Mouse (Mus musculus): ENCODE measurements around the gene Tnrc6c. TPM values are rescaled to one million over a fixed set of nuclear protein-coding genes. Genes with fewer than 3 reads are reported as not detected.

Tnrc6c gene
- polyA plus RNA-seq, 1 experiment from 2014 or later = 10.5 TPM

DNA sequence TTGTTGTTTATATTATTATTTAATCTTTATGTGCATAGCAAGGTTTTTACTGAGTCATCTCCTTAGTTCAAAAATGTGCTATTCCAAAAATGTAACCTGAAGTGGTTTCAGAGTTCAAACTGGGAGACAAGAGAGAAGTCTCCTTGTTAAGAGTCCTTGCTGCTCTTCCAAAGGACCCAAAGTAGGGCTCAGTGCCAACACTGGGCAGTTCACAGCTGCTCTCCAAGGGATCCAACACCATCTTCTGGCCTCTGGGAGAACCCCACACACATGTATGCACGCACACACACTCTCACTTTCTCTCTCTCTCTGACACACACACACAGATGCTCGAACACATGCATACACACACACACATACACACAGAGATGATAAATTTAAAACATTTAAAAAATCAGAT lies 11.9 kb upstream of the Tnrc6c start:
- Histone ChIP-seq H3K36me3 (no peaks in the 10 kb centered on the region), H3K4me2 (no peak overlapping the region), H3K4me1 (0 out of 2 replicates have a peak, but pooled peaks cover 5% of the 10 kb centered on the region), H3K9ac (no peak overlapping the region), H3K9me3 (replicated peaks) (no peaks in the 10 kb centered on the region), H3K27me3 (peaks cover 18% of the 10 kb centered on the region; the same call in 1 of the 2 replicates), H3K27ac (no peak overlapping the region), H3K4me3 (replicated peaks) (no peak overlapping the region)
- no peak for ATAC-seq (replicated peaks; ENCODE audit: low FRiP score)
- WGBS = 89% methylated on average over 2 of the region's 2 CpGs

DNA sequence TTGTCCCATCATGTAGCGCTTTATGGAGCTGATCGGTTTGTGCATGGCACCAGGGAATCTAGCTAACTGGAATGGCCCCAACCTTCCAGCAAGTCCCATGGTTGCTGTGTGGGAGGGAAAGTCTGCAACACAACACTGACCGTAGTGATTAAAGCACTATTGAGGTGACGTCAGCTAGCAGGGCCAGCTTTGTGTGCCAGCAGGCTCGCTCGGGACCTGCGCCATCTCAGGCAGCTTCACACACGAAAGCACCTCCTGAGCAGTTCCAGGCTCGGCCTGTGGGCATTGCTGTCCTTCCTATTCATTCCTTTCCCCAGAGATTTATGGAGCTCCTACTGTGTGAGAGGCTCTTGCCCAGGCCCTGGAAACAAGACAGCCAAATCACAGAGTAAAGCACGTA lies 10.8 kb upstream of the Tnrc6c start:
- Histone ChIP-seq H3K9me3 (replicated peaks) (no peaks in the 10 kb centered on the region), H3K9ac (no peak overlapping the region), H3K4me3 (replicated peaks) (no peak overlapping the region), H3K27me3 (peaks cover 18% of the 10 kb centered on the region; the same call in 1 of the 2 replicates), H3K4me2 (no peak overlapping the region), H3K36me3 (no peaks in the 10 kb centered on the region), H3K4me1 (0 out of 2 replicates have a peak, but pooled peaks cover 5% of the 10 kb centered on the region), H3K27ac (no peak overlapping the region)
- WGBS = 50% methylated on average over 10 of the region's 10 CpGs
- no peak for ATAC-seq (replicated peaks; ENCODE audit: low FRiP score)

- Histone ChIP-seq H3K9me3 (replicated peaks) (no peaks in the 10 kb centered on the region), H3K36me3 (no peaks in the 10 kb centered on the region), H3K9ac (no peak overlapping the region), H3K4me1 (0 out of 2 replicates have a peak, but pooled peaks cover 5% of the 10 kb centered on the region), H3K4me3 (replicated peaks) (no peak overlapping the region), H3K27me3 (peaks cover 19% of the 10 kb centered on the region), H3K27ac (no peak overlapping the region), H3K4me2 (no peak overlapping the region)
- no peak for ATAC-seq (replicated peaks; ENCODE audit: low FRiP score)
- 68% methylated on average over 4 of the region's 4 CpGs for WGBS
Observed at GRCm38 (mm10) chr11:117646786-117647185, 7.3 kb upstream of the Tnrc6c start.

DNA sequence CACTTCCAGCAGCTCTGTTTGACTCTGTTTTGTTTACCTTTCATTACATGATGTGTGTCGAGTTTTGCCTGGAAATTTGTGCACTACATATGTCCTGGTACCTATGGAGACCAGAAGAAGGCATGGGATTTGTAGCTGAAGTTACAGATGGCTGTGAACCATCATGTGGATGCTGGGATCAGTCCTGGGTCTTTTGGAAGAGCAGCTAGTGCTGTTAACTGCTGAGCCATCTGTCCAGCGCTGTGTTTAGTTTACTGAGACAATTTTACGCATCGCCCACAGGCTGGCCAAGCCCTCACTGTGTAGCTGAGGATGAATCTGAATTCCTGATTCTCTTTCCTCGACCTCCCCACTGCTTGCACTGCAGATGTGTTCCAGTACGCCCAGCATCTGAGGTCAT lies 6.1 kb upstream of the Tnrc6c start:
- H3K4me2 ChIP-seq = no peak overlapping the region
- WGBS = 73% methylated on average over 6 of the region's 6 CpGs
- ATAC-seq (replicated peaks; ENCODE audit: low FRiP score) = no peak

DNA sequence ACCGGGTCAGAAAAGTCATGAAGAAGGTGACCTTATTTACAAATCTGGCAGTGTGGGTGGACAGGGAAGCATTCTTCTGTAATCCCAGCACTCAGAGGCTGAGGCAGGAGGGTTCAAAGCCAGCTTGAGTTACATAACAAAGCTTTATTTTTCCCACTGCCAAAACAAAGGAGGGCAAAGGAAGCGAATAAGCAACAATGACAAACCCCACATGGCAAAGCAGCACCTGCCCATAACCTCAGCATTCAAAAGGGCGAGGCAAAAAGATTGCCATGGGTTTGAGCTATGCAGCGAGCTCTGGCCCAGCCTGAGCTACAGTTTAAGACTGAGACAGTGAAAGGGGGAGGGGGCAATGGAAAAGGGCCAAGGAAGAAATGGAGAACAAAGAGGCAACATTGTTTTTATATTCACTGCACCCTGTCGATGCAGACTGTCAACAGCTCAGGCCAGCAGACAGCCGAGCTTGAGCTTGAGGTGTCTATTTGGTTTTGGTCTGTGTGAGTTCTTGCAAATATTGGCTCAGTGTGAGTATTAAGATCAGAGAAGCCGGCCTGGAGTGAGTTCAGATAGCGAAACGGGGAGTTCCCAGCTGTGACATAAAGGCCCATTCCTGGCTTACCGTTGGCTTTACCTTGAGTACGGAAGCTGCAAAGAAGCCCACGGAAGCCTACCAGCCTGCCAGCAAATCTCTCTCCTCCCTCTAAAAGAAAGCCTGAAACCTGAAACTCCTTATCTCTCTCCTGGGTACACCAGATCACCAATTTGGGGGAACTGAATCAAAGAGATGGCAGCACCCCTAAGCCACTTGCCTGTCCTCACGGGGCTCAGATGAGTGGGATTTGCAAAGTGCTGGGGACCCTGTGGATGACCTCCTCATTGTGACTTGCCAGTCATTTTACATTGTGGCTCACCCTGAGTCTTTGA lies 3.1 kb upstream of the Tnrc6c start:
- H3K27me3 ChIP-seq = peaks cover 29% of the 10 kb centered on the region
- no peak overlapping the region for H3K27ac ChIP-seq
- no peaks in the 10 kb centered on the region for H3K9me3 ChIP-seq (replicated peaks)
- no peak for ATAC-seq (replicated peaks; ENCODE audit: low FRiP score)
- 76% methylated on average over 13 of the region's 13 CpGs for WGBS
- peaks cover 11% of the 10 kb centered on the region for H3K4me1 ChIP-seq
- no peak overlapping the region for H3K4me2 ChIP-seq
- H3K4me3 ChIP-seq (replicated peaks) = no peak overlapping the region
- H3K9ac ChIP-seq = no peak overlapping the region
- no peaks in the 10 kb centered on the region for H3K36me3 ChIP-seq

More for the DNA sequence above, 6.1 kb upstream of the Tnrc6c start:
- Histone ChIP-seq H3K27ac (no peak overlapping the region), H3K36me3 (no peaks in the 10 kb centered on the region), H3K9ac (no peak overlapping the region), H3K27me3 (peaks cover 31% of the 10 kb centered on the region), H3K4me3 (replicated peaks) (no peak overlapping the region), H3K9me3 (replicated peaks) (no peaks in the 10 kb centered on the region), H3K4me1 (peaks cover 5% of the 10 kb centered on the region; the same call in 1 of the 2 replicates)

DNA sequence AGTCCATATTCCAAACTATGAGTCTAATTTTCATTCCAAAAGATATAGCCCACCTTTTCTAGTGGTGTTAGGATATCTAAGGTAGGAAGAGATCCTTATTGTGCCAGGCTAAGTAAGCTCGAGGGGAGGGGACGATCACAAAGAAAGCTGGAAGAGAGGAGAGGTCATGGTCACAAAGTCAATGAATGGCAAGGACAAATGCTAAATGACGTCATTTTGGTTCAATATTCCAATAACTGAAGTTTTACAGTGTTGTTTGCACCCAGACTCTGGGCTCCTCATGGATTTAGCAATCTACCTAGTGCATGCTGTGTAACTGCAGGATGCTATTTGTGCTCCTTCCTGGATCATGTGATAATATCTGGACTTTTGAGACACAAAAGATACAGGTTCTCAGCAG lies 1.2 kb upstream of the Tnrc6c start:
- H3K4me3 ChIP-seq (replicated peaks) = peak overlapping the region; percentile 97; the same call in 1 of the 2 replicates
- no peak for ATAC-seq (replicated peaks; ENCODE audit: low FRiP score)
- peaks cover 29% of the 10 kb centered on the region for H3K27me3 ChIP-seq
- H3K36me3 ChIP-seq = no peaks in the 10 kb centered on the region
- H3K4me2 ChIP-seq = peak overlapping the region; percentile 93
- H3K27ac ChIP-seq = no peak overlapping the region
- H3K4me1 ChIP-seq = peaks cover 18% of the 10 kb centered on the region
- WGBS = 68% methylated on average over 3 of the region's 3 CpGs
- H3K9ac ChIP-seq = no peak overlapping the region
- no peaks in the 10 kb centered on the region for H3K9me3 ChIP-seq (replicated peaks)

- under 1% methylated on average over 64 of the region's 71 CpGs for whole genome bisulfite sequencing
- Histone ChIP-seq H3K27me3 (peaks cover 29% of the 10 kb centered on the region), H3K9me3 (replicated peaks) (no peaks in the 10 kb centered on the region), H3K4me1 (peaks cover 31% of the 10 kb centered on the region), H3K36me3 (no peaks in the 10 kb centered on the region), H3K9ac (peak overlapping the region; percentile 96), H3K4me3 (replicated peaks) (peak overlapping the region; percentile 97), H3K27ac (peak overlapping the region; percentile 94), H3K4me2 (peak overlapping the region; percentile 93)
- ATAC-seq (replicated peaks; ENCODE audit: low FRiP score) = peak; percentile 97
Observed at GRCm38 (mm10) chr11:117654380-117654924, 363 bp downstream of the Tnrc6c start.

GRCm38 (mm10) chr11:117654934-117655291 lies 824 bp downstream of the Tnrc6c start:
- peaks cover 29% of the 10 kb centered on the region for H3K27me3 ChIP-seq
- no peaks in the 10 kb centered on the region for H3K36me3 ChIP-seq
- peak overlapping the region; percentile 94 for H3K27ac ChIP-seq
- WGBS = under 1% methylated on average over 30 of the region's 66 CpGs
- ATAC-seq (replicated peaks; ENCODE audit: low FRiP score) = peak; percentile 72
- peak overlapping the region; percentile 93 for H3K4me2 ChIP-seq
- H3K9me3 ChIP-seq (replicated peaks) = no peaks in the 10 kb centered on the region
- peak overlapping the region; percentile 96 for H3K9ac ChIP-seq
- peak overlapping the region; percentile 97 for H3K4me3 ChIP-seq (replicated peaks)
- peaks cover 31% of the 10 kb centered on the region for H3K4me1 ChIP-seq

- Histone ChIP-seq H3K27ac (peak overlapping the region; percentile 94), H3K4me1 (peaks cover 31% of the 10 kb centered on the region), H3K27me3 (peaks cover 29% of the 10 kb centered on the region), H3K36me3 (no peaks in the 10 kb centered on the region), H3K4me2 (peak overlapping the region; percentile 93), H3K9me3 (replicated peaks) (no peaks in the 10 kb centered on the region), H3K9ac (peak overlapping the region; percentile 96), H3K4me3 (replicated peaks) (peak overlapping the region; percentile 97)
- ATAC-seq (replicated peaks; ENCODE audit: low FRiP score) = peak; percentile 19; the same call in 1 of the 2 replicates
- WGBS = under 1% methylated on average over 77 of the region's 80 CpGs
Observed at GRCm38 (mm10) chr11:117655292-117656076, 1.4 kb downstream of the Tnrc6c start.

DNA sequence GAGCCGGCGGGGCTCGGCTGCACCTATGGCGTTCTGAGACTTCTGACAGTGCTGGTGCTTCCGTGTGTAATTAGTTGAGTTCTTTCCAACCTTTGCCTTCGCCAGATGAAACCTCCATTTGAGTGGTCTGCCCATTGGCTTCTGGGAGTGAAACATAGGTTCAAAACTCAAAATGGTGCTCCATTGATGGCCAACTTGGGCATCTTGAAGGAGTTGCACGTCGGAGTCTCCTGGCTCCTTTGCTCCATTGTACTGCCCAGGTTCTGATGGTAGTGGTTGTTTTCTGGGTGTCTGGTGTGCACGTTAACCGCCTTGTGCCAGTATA lies 1.9 kb downstream of the Tnrc6c start:
- peaks cover 31% of the 10 kb centered on the region for H3K4me1 ChIP-seq
- no peak for ATAC-seq (replicated peaks; ENCODE audit: low FRiP score)
- H3K27me3 ChIP-seq = peaks cover 24% of the 10 kb centered on the region
- H3K36me3 ChIP-seq = no peaks in the 10 kb centered on the region
- 9% methylated on average over 10 of the region's 10 CpGs for WGBS
- H3K9ac ChIP-seq = peak overlapping the region; percentile 96
- peak overlapping the region; percentile 93 for H3K4me2 ChIP-seq
- H3K9me3 ChIP-seq (replicated peaks) = no peaks in the 10 kb centered on the region
- H3K27ac ChIP-seq = no peak overlapping the region
- peak overlapping the region; percentile 97 for H3K4me3 ChIP-seq (replicated peaks)

- H3K27ac ChIP-seq = 0 out of 2 replicates have a peak overlapping the region, but pooled peaks have one; percentile 18
Observed at GRCm38 (mm10) chr11:117658974-117659373, 4.9 kb downstream of the Tnrc6c start.

More at GRCm38 (mm10) chr11:117658974-117659373, 4.9 kb downstream of the Tnrc6c start:
- Histone ChIP-seq H3K36me3 (no peaks in the 10 kb centered on the region), H3K27me3 (no peaks in the 10 kb centered on the region), H3K9me3 (replicated peaks) (no peaks in the 10 kb centered on the region), H3K4me2 (no peak overlapping the region), H3K9ac (no peak overlapping the region), H3K4me1 (peaks cover 22% of the 10 kb centered on the region), H3K4me3 (replicated peaks) (no peak overlapping the region)
- ATAC-seq (replicated peaks; ENCODE audit: low FRiP score) = no peak
- WGBS = 49% methylated on average over 4 of the region's 4 CpGs
